Mouse (Mus musculus) erythroblast, embryonic 14.5 days (primary cell): ENCODE data around the gene Kcnmb1.

Experiments
- GATA1 ChIP-seq: IDR thresholded peaks from 2 replicates; pipeline ENCODE4 v1.6.1; 2012; ENCODE audit warnings: low read length, inconsistent platforms, mixed read lengths
- TAL1 ChIP-seq: IDR thresholded peaks from 3 replicates; pipeline ENCODE4 v1.6.1; 2012; ENCODE audit warnings: low read length, inconsistent platforms, mixed read lengths

DNA sequence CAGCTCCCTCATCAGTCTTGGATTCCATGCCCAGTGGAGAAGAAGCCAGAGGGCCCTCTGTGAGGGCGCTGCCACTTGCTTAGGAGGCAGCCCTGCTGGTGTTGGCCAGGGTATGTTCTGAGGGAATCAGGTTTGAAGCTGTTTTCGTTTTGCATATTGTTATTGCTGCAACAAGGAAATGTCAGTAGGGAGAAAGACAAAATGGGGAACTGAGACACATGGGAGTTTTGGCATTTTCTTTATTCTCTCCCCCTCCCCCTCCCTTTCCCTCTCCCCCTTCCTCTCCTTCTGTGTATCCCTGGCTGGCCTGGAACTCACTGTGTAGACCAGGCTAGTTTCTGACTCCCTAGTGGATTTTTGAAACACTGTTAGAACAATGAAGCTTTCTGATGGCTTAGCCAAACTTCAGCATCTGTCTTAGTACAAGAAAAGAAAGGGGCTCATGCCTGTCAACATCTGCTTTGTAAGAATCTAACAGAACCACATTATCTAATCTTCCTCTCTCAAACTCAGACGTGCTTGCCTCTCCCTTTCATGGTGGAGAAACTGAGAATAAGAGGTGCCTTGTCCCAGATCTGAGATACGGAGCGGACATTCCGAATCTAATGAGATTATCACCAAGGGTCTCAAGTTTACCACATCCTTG lies 49.3 kb downstream of the Kcnmb1 start:
- TF ChIP-seq TAL1 = no peak
- no peak for TF ChIP-seq GATA1
